Mouse (Mus musculus): ENCODE results near the gene Bcl2. TPM values are rescaled to one million over a fixed set of nuclear protein-coding genes. Genes with fewer than 3 reads are reported as not detected.

Bcl2 gene
- total and polyA plus RNA-seq, 3 experiments = 1.2 to 4.9 (median 2.9) TPM

- DNase-seq (ENCODE audit: low spot score) (no peak), ATAC-seq (ENCODE audit: extremely low read depth, insufficient number of reproducible peaks, low FRiP score, poor library complexity, severe bottlenecking) (no peak)
- Histone ChIP-seq H3K4me1 (ENCODE audit: insufficient read depth, low read depth, low read length) (peaks cover 7% of the 10 kb centered on the region), H3K4me3 (ENCODE audit: low read depth, low read length) (no peak overlapping the region), H3K9me3 (replicated peaks) (no peaks in the 10 kb centered on the region), H3K27me3 (ENCODE audit: insufficient read depth, low read length) (no peaks in the 10 kb centered on the region), H3K36me3 (replicated peaks) (no peaks in the 10 kb centered on the region)
- TF ChIP-seq GATA1 (IDR thresholded peaks at IDR 0.05; ENCODE audit: borderline replicate concordance, low read length) = no peak
- TF ChIP-seq POLR2AphosphoS5 (IDR thresholded peaks at IDR 0.05; ENCODE audit: insufficient replicate concordance, low read depth, low read length) = no peak
- TF ChIP-seq CTCF (IDR thresholded peaks at IDR 0.05; ENCODE audit: low read depth, low read length) = no peak
Observed at GRCm38 (mm10) chr1:106612166-106613031, 101.7 kb downstream of the Bcl2 start.

GRCm38 (mm10) chr1:106611246-106611645 is 102.8 kb downstream of the Bcl2 start:
- H3K9me3 ChIP-seq (replicated peaks) = no peaks in the 10 kb centered on the region
- H3K4me1 ChIP-seq (ENCODE audit: insufficient read depth, low read depth, low read length) = peaks cover 7% of the 10 kb centered on the region
- no peak for ATAC-seq (ENCODE audit: extremely low read depth, insufficient number of reproducible peaks, low FRiP score, poor library complexity, severe bottlenecking)
- no peaks in the 10 kb centered on the region for H3K36me3 ChIP-seq (replicated peaks)
- no peak for TF ChIP-seq GATA2 (IDR thresholded peaks at IDR 0.05; ENCODE audit: borderline replicate concordance, low read depth, low read length)
- no peak for TF ChIP-seq POLR2AphosphoS5 (IDR thresholded peaks at IDR 0.05; ENCODE audit: insufficient replicate concordance, low read depth, low read length)
- TF ChIP-seq CTCF (IDR thresholded peaks at IDR 0.05; ENCODE audit: low read depth, low read length) = no peak
- no peak for TF ChIP-seq TAL1 (conservative IDR thresholded peaks at IDR 0.05; ENCODE audit: low read depth, low read length)
- TF ChIP-seq GATA1 (IDR thresholded peaks at IDR 0.05; ENCODE audit: borderline replicate concordance, low read length) = no peak
- H3K4me3 ChIP-seq (ENCODE audit: low read depth, low read length) = no peak overlapping the region
- DNase-seq (ENCODE audit: low spot score) = no peak
- no peaks in the 10 kb centered on the region for H3K27me3 ChIP-seq (ENCODE audit: insufficient read depth, low read length)

- H3K4me3 ChIP-seq (ENCODE audit: low read depth, low read length) = no peak overlapping the region
- ATAC-seq (ENCODE audit: extremely low read depth, insufficient number of reproducible peaks, low FRiP score, poor library complexity, severe bottlenecking) = no peak
- H3K27me3 ChIP-seq (ENCODE audit: insufficient read depth, low read length) = no peaks in the 10 kb centered on the region; the same call in 1 of the 2 replicates
- DNase-seq (ENCODE audit: low spot score) = no peak
- H3K36me3 ChIP-seq (replicated peaks) = no peaks in the 10 kb centered on the region
- TF ChIP-seq GATA2 (IDR thresholded peaks at IDR 0.05; ENCODE audit: borderline replicate concordance, low read depth, low read length) (no peak), GATA1 (IDR thresholded peaks at IDR 0.05; ENCODE audit: borderline replicate concordance, low read length) (no peak), CTCF (IDR thresholded peaks at IDR 0.05; ENCODE audit: low read depth, low read length) (no peak), POLR2AphosphoS5 (IDR thresholded peaks at IDR 0.05; ENCODE audit: insufficient replicate concordance, low read depth, low read length) (no peak), TAL1 (conservative IDR thresholded peaks at IDR 0.05; ENCODE audit: low read depth, low read length) (no peak)
- no peaks in the 10 kb centered on the region for H3K9me3 ChIP-seq (replicated peaks)
- peaks cover 7% of the 10 kb centered on the region for H3K4me1 ChIP-seq (ENCODE audit: insufficient read depth, low read depth, low read length)
Observed at GRCm38 (mm10) chr1:106608098-106608778, 105.8 kb downstream of the Bcl2 start.

- DNase-seq (ENCODE audit: low spot score) (no peak), ATAC-seq (ENCODE audit: extremely low read depth, insufficient number of reproducible peaks, low FRiP score, poor library complexity, severe bottlenecking) (no peak)
- Histone ChIP-seq H3K4me3 (ENCODE audit: low read depth, low read length) (no peak overlapping the region), H3K27me3 (ENCODE audit: insufficient read depth, low read length) (no peaks in the 10 kb centered on the region; the same call in 1 of the 2 replicates), H3K36me3 (replicated peaks) (no peaks in the 10 kb centered on the region), H3K4me1 (ENCODE audit: insufficient read depth, low read depth, low read length) (no peaks in the 10 kb centered on the region), H3K9me3 (replicated peaks) (no peaks in the 10 kb centered on the region)
- no peak for TF ChIP-seq GATA1 (IDR thresholded peaks at IDR 0.05; ENCODE audit: borderline replicate concordance, low read length)
- no peak for TF ChIP-seq TAL1 (conservative IDR thresholded peaks at IDR 0.05; ENCODE audit: low read depth, low read length)
- TF ChIP-seq GATA2 (IDR thresholded peaks at IDR 0.05; ENCODE audit: borderline replicate concordance, low read depth, low read length) = no peak
- no peak for TF ChIP-seq POLR2AphosphoS5 (IDR thresholded peaks at IDR 0.05; ENCODE audit: insufficient replicate concordance, low read depth, low read length)
- no peak for TF ChIP-seq CTCF (IDR thresholded peaks at IDR 0.05; ENCODE audit: low read depth, low read length)
Observed at GRCm38 (mm10) chr1:106606951-106607350, 107.1 kb downstream of the Bcl2 start.

GRCm38 (mm10) chr1:106603406-106603805 is 110.7 kb downstream of the Bcl2 start:
- TF ChIP-seq CTCF (IDR thresholded peaks at IDR 0.05; ENCODE audit: low read depth, low read length) = no peak
- TF ChIP-seq GATA2 (IDR thresholded peaks at IDR 0.05; ENCODE audit: borderline replicate concordance, low read depth, low read length) = no peak
- TF ChIP-seq GATA1 (IDR thresholded peaks at IDR 0.05; ENCODE audit: borderline replicate concordance, low read length) = no peak
- TF ChIP-seq POLR2AphosphoS5 (IDR thresholded peaks at IDR 0.05; ENCODE audit: insufficient replicate concordance, low read depth, low read length) = no peak
- no peak for TF ChIP-seq TAL1 (conservative IDR thresholded peaks at IDR 0.05; ENCODE audit: low read depth, low read length)
- ATAC-seq (ENCODE audit: extremely low read depth, insufficient number of reproducible peaks, low FRiP score, poor library complexity, severe bottlenecking) (no peak), DNase-seq (ENCODE audit: low spot score) (no peak)
- no peaks in the 10 kb centered on the region for H3K9me3 ChIP-seq (replicated peaks)
- H3K27me3 ChIP-seq (ENCODE audit: insufficient read depth, low read length) = no peaks in the 10 kb centered on the region; the same call in 1 of the 2 replicates
- no peaks in the 10 kb centered on the region for H3K4me1 ChIP-seq (ENCODE audit: insufficient read depth, low read depth, low read length)
- H3K4me3 ChIP-seq (ENCODE audit: low read depth, low read length) = no peak overlapping the region
- no peaks in the 10 kb centered on the region for H3K36me3 ChIP-seq (replicated peaks)

GRCm38 (mm10) chr1:106602941-106603340 is 111.1 kb downstream of the Bcl2 start:
- H3K27me3 ChIP-seq (ENCODE audit: insufficient read depth, low read length) = no peaks in the 10 kb centered on the region; the same call in 1 of the 2 replicates
- H3K9me3 ChIP-seq (replicated peaks) = no peaks in the 10 kb centered on the region
- no peaks in the 10 kb centered on the region for H3K4me1 ChIP-seq (ENCODE audit: insufficient read depth, low read depth, low read length)
- ATAC-seq (ENCODE audit: extremely low read depth, insufficient number of reproducible peaks, low FRiP score, poor library complexity, severe bottlenecking) (no peak), DNase-seq (ENCODE audit: low spot score) (no peak)
- H3K4me3 ChIP-seq (ENCODE audit: low read depth, low read length) = no peak overlapping the region
- no peaks in the 10 kb centered on the region for H3K36me3 ChIP-seq (replicated peaks)
- no peak for TF ChIP-seq CTCF (IDR thresholded peaks at IDR 0.05; ENCODE audit: low read depth, low read length)
- no peak for TF ChIP-seq GATA1 (IDR thresholded peaks at IDR 0.05; ENCODE audit: borderline replicate concordance, low read length)
- no peak for TF ChIP-seq GATA2 (IDR thresholded peaks at IDR 0.05; ENCODE audit: borderline replicate concordance, low read depth, low read length)
- TF ChIP-seq TAL1 (conservative IDR thresholded peaks at IDR 0.05; ENCODE audit: low read depth, low read length) = no peak
- no peak for TF ChIP-seq POLR2AphosphoS5 (IDR thresholded peaks at IDR 0.05; ENCODE audit: insufficient replicate concordance, low read depth, low read length)

All from G1E (cell line).